Comparison of ENCODE assay signal across 8 mouse cellular contexts in genomic region chr9:43270723-43271252, GRCm38 (mm10). TPM values are rescaled to one million over a fixed set of nuclear protein-coding genes. Genes with fewer than 3 reads are reported as not detected.
DNase-seq lines count a peak whose midpoint lies in the region; ATAC-seq lines count a peak whose summit lies in the region.

No protein-coding gene starts in this region.

- no peaks in the 10 kb centered on the region for H3K9me3 ChIP-seq in heart, embryonic 11.5 days (replicated peaks; ENCODE audit: control insufficient read depth, low read length)
- no peaks in the 10 kb centered on the region for H3K9me3 ChIP-seq in hindbrain, embryonic 13.5 days
- no peaks in the 10 kb centered on the region for H3K9me3 ChIP-seq in limb, embryonic 11.5 days (ENCODE audit: control insufficient read depth, low read length)

- no peaks in the 10 kb centered on the region for H3K4me1 ChIP-seq in heart, embryonic 11.5 days (ENCODE audit: control insufficient read depth, insufficient read depth, low read length)
- peaks cover 18% of the 10 kb centered on the region for H3K4me1 ChIP-seq in hindbrain, embryonic 13.5 days (replicated peaks)
- H3K4me1 ChIP-seq in limb, embryonic 11.5 days (ENCODE audit: control insufficient read depth, insufficient read depth, low read length) = peaks cover 19% of the 10 kb centered on the region

- H3K4me2 ChIP-seq in heart, embryonic 11.5 days = peak overlapping the region; percentile 58
- peak overlapping the region; percentile 47 for H3K4me2 ChIP-seq in hindbrain, embryonic 13.5 days
- peak overlapping the region; percentile 45 for H3K4me2 ChIP-seq in limb, embryonic 11.5 days (ENCODE audit: low read depth, severe bottlenecking)

- peak overlapping the region; percentile 31 for H3K4me3 ChIP-seq in heart, embryonic 11.5 days (ENCODE audit: low read depth, low read length)
- H3K4me3 ChIP-seq in hindbrain, embryonic 13.5 days = peak overlapping the region; percentile 23
- peak overlapping the region; percentile 9; the same call in 1 of the 2 replicates for H3K4me3 ChIP-seq in limb, embryonic 11.5 days (ENCODE audit: low read depth, low read length)

- peak overlapping the region; percentile 22; the same call in 1 of the 2 replicates for H3K9ac ChIP-seq in heart, embryonic 11.5 days (ENCODE audit: low read depth, low read length)
- H3K9ac ChIP-seq in hindbrain, embryonic 13.5 days = 0 out of 2 replicates have a peak overlapping the region, but pooled peaks have one; percentile 46
- H3K9ac ChIP-seq in limb, embryonic 11.5 days (ENCODE audit: low read length) = peak overlapping the region; percentile 32; the same call in 1 of the 2 replicates

- no peak for ATAC-seq in heart, embryonic 11.5 days (replicated peaks; ENCODE audit: insufficient number of reproducible peaks, low FRiP score, low TSS enrichment)
- ATAC-seq in hindbrain, embryonic 13.5 days (ENCODE audit: low FRiP score) = no peak
- no peak for ATAC-seq in limb, embryonic 11.5 days (ENCODE audit: insufficient number of reproducible peaks, low FRiP score, low TSS enrichment, low read depth)

- no peak for DNase-seq in heart, postnatal 14 days
- DNase-seq in embryo, embryonic 10.5 days (ENCODE audit: low spot score) = peak; percentile 66
- DNase-seq in limb, embryonic 11.5 days (ENCODE audit: low spot score) = peak; percentile 65
- peak; percentile 69 for DNase-seq in retina, postnatal 1 day
- DNase-seq in ovary, postnatal 14 days (ENCODE audit: low spot score) = no peak
- no peak for DNase-seq in yolk sac, embryonic 10.5 days (ENCODE audit: low spot score)

- H3K36me3 ChIP-seq in heart, embryonic 11.5 days (ENCODE audit: control insufficient read depth, insufficient read depth, low read length) = no peaks in the 10 kb centered on the region
- H3K36me3 ChIP-seq in hindbrain, embryonic 13.5 days = no peaks in the 10 kb centered on the region
- no peaks in the 10 kb centered on the region for H3K36me3 ChIP-seq in limb, embryonic 11.5 days (ENCODE audit: control insufficient read depth, insufficient read depth, low read length)

- 2% methylated on average over 17 of the region's 17 CpGs for WGBS in heart, embryonic 11.5 days (ENCODE audit: insufficient replicate concordance)
- WGBS in hindbrain, embryonic 13.5 days = 1% methylated on average over 17 of the region's 17 CpGs
- WGBS in limb, embryonic 11.5 days = 2% methylated on average over 17 of the region's 17 CpGs

- intact Hi-C loops in heart, postnatal 14 days (cut with DNase I) = no loop called here

- H3K27me3 ChIP-seq in heart, embryonic 11.5 days (ENCODE audit: control insufficient read depth, insufficient read depth, low read length) = peaks cover 30% of the 10 kb centered on the region
- peaks cover 75% of the 10 kb centered on the region for H3K27me3 ChIP-seq in hindbrain, embryonic 13.5 days
- H3K27me3 ChIP-seq in limb, embryonic 11.5 days (ENCODE audit: control insufficient read depth, insufficient read depth, low read length) = no peaks in the 10 kb centered on the region

- H3K27ac ChIP-seq in heart, embryonic 11.5 days (ENCODE audit: low read depth, low read length) = no peak overlapping the region
- H3K27ac ChIP-seq in hindbrain, embryonic 13.5 days = no peak overlapping the region
- H3K27ac ChIP-seq in limb, embryonic 11.5 days (replicated peaks; ENCODE audit: low read depth, low read length) = peak overlapping the region; percentile 8; the same call in 1 of the 2 replicates

RNA-seq across cellular contexts. Expression of gene Oaf, which starts 31.1 kb away (rescaled TPM):
- 37.8 and 41.1 TPM in 2 replicates for polyA plus RNA-seq in heart, embryonic 11.5 days (2014; fragmentation: Nextera tagmentation; extraction: Ambion mirVana)
- total RNA-seq in heart, postnatal 14 days (2021) = 10 to 100 TPM; 13.0 to 14.9 TPM
- polyA plus RNA-seq in hindbrain, embryonic 13.5 days (2015; fragmentation: Nextera tagmentation; extraction: Ambion mirVana) = 11.3 and 12.6 TPM in 2 replicates
- 96.4 and 108 TPM in 2 replicates for polyA plus RNA-seq in limb, embryonic 11.5 days (2014; fragmentation: Nextera tagmentation; extraction: Ambion mirVana)

RNA-seq across cellular contexts. Expression of gene Trim29, which starts 39.9 kb away (rescaled TPM):
- polyA plus RNA-seq in heart, embryonic 11.5 days (2014; fragmentation: Nextera tagmentation; extraction: Ambion mirVana) = 0.13 and 0.31 TPM in 2 replicates
- total RNA-seq in heart, postnatal 14 days (2021) = under 1 TPM; 0.17 to 0.34 TPM
- polyA plus RNA-seq in hindbrain, embryonic 13.5 days (2015; fragmentation: Nextera tagmentation; extraction: Ambion mirVana) = not detected in 2 replicates
- 4.9 and 6.0 TPM in 2 replicates for polyA plus RNA-seq in limb, embryonic 11.5 days (2014; fragmentation: Nextera tagmentation; extraction: Ambion mirVana)

Comparison
In these comparisons a context has a peak if more than half of its experiments do, and no peak if none do; other contexts are left out.
1. DNase-seq: peak in embryo, embryonic 10.5 days (single experiment), limb, embryonic 11.5 days (single experiment) and retina, postnatal 1 day (single experiment); none in heart, postnatal 14 days (0 of 2), ovary, postnatal 14 days (single experiment) and yolk sac, embryonic 10.5 days (single experiment).
2. Peak in every context shown above with its lines, with median percentiles within 50 percentile points of each other: H3K4me2 ChIP-seq, H3K4me3 ChIP-seq and H3K9ac ChIP-seq.